Mouse (Mus musculus) cerebellum, adult 11 months (tissue): ENCODE data around the gene Psmd6.

Source experiments
- DNase-seq: peaks from one replicate; pipeline ENCODE4 v3.0.0; 2022

Gene Psmd6

GRCm38 (mm10) chr14:14063382-14063781 lies 57.4 kb downstream of the Psmd6 start:
- no peak for DNase-seq

- no peak for DNase-seq
Measured at GRCm38 (mm10) chr14:14062531-14063245, 58.1 kb downstream of the Psmd6 start.
